Mouse (Mus musculus): ENCODE measurements around the gene Exoc3l4. TPM values are rescaled to one million over a fixed set of nuclear protein-coding genes. Genes with fewer than 3 reads are reported as not detected.

Exoc3l4 gene
- total RNA-seq, 2 experiments from 2014 or later: 2.6 to 3.4 TPM

DNA sequence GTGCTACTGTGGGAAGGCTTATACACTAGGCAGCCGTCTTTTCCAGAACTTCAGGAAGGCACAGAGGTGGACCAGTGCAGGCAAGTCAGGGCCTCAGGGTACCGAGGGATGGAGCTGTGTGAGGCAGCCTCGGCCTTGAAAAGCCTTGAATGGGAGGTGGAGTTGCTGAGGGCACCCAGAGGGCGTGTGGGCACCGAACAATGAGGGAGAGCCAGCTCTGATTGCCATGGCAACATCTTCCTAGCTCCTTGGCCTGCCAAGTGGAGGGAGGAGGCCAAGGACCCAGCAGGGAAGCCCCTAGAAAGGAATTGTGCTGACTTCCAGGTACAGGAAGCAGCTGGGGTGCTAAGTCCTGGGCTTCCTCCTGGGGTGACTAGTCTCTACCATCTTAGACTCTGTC lies 7.2 kb upstream of the Exoc3l4 start:
- no peak for DNase-seq (ENCODE audit: extremely low spot score in 1 of 2, low spot score in 1 of 2)

DNA sequence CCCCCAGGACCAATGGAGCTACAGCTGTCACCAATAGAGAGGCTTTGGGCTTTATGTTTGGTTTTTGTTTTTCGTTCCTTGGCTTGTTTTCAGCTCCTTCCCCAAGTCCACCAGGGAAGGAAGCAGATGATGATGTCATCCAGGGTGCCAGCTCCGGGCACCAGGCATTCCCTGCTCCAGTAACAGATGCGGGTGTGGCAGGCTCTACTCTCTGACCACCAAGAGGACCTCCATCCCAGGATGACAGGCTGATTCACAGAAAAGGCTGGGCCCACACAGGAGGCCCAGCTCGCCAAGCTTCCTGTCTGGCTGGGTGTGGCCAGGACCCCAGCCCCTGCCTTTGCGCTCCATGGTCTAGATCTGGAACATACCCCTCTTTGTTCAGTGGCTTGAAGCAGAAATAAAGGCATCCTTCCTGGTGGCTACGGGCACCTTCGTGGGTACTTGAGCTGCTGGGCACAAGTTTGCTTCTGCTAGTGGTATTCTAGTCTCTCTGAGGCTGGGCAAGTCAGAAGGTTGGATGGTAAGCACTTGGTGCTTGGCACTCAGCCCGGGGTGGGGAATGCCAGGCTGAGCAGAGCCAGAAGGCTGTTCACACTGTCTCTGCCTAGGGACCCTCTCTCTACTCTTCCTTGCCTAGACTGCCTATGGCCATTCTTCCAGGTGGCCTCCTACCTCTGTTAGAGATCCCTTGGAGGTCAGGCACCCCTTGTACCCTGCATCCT lies 5.0 kb upstream of the Exoc3l4 start:
- DNase-seq (ENCODE audit: extremely low spot score in 1 of 2, low spot score in 1 of 2): no peak

DNA sequence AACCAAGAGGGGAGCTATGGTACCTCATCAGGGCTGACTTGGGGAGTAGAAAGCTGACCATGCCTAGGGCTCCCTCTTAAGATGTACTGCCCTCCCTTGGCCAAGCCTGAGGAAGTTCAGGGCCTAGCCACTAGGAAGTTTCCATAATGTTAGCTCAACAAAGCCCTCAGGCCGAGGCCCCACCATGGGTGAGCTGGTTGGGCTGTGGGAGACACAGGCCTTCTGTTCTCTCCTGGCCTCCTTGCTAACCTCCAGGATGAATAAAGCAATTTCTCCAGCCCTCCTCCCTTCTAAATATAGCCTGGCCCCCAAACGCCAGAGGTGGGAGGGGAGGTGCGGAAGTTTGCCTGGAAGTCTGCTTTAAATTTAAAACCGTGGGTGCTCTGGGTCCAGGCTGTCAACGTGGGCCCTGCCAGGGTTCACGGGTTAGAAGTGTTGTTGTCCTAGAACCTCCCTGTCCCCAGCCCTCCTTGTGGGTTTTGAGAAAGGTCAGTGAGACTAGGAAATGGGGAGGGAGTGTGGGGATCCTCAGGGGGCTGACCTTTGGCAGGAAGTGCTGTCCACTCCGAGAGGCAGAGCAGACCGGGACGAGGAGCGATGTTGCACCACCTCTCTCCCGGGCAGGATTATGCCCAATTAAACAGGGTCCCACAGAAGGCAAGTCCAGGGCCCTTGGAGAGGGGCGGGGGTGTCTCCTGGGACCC lies 4.1 kb upstream of the Exoc3l4 start:
- no peak for DNase-seq (ENCODE audit: extremely low spot score in 1 of 2, low spot score in 1 of 2)

DNA sequence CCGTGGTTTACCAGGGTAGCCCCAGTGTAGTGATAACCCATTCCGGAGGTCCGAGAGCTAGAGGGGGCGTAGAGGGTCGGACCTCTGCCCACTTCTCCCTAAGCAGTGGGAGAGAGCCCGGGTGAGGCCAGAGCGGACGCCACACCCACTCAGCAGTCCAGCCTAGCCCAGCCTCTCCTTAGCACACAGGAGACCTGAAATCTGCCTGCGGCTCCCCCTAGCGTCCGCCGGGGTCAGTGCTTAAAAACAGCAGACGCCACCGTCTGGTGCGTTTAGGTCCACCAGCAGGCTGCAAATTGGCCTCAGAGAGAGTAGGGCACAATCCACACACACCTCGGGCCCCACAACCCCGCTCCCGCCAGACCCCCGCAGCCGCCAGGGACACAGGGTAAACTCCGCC lies 3.5 kb upstream of the Exoc3l4 start:
- DNase-seq (ENCODE audit: extremely low spot score in 1 of 2, low spot score in 1 of 2): peak; percentile 82 to 91

DNA sequence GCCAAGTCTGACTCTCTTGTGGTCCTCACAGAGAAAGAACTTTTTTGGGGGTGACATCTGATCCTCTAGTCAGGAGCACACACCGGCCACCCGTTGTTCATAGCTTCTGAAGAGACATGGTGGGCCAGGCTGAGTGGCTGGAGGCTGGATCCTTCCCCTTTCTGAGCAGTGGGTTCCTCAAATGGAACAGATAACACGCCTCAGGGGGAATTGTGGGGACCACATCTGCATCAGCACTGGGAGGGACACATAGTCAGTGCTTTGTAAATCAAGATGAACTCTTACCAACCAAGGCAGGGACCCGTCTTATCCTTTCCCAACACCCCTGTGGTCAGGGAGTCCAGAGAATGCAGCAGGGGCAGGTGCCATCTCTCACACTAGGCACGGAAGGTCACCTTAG lies 3.1 kb downstream of the Exoc3l4 start:
- no peak for DNase-seq (ENCODE audit: extremely low spot score in 1 of 2, low spot score in 1 of 2)

DNA sequence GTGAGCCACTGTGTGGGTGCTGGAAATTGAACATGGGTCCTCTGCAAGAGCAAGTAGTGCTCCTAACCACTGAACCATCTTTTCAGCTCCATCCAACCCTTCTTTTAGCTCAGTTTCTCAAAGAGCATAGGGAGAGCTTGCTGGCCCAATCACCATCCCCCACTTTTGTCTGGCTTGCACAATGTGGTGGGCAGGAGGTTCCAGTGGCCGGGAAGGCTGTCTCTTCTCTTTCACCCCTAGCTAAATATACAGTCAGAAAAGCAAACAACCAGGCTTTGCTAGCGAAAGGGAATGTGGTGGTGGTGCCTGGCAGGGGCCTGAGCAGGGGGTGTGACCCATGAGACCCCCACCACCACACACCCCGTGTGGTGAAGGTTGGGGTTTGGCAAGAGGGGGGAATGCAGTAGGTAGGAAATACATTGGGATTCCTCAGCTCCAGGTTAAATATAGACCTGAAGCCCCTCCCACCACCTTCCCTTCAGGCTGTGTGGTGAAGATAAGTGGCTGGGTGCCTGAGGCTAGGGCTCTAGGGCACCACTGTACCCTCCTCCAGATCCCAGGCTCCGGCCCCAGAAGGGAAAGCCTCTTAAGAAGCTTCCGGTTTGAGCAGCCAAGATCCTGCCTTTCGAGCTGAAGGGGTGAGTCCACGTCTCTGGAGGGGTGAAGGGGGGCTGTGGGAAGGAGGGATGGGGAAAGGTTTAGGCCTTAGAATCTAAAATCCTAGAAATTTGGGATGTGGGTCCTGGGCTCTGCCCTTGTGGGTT lies 4.3 kb downstream of the Exoc3l4 start:
- DNase-seq (ENCODE audit: extremely low spot score in 1 of 2, low spot score in 1 of 2): no peak

DNA sequence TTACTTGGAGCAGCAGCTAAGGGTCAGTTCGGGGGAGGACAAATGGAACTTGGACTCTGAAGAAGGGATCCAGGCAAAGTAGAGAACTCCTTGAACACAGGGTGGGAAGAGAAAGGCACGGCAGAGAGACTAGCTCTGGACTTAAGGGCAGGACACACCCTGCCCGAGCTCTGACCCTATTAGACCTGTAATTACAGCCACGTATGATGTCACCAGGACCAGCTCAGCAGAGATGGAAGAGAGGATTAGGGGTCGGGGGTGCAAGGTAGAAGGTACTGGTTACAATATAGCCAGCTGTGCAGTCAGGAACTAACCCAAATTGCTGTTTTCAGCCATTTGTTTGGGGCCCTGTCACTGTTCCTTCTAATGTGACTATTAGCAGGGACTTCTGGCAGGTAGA lies 6.0 kb downstream of the Exoc3l4 start:
- no peak for DNase-seq (ENCODE audit: extremely low spot score in 1 of 2, low spot score in 1 of 2)

DNA sequence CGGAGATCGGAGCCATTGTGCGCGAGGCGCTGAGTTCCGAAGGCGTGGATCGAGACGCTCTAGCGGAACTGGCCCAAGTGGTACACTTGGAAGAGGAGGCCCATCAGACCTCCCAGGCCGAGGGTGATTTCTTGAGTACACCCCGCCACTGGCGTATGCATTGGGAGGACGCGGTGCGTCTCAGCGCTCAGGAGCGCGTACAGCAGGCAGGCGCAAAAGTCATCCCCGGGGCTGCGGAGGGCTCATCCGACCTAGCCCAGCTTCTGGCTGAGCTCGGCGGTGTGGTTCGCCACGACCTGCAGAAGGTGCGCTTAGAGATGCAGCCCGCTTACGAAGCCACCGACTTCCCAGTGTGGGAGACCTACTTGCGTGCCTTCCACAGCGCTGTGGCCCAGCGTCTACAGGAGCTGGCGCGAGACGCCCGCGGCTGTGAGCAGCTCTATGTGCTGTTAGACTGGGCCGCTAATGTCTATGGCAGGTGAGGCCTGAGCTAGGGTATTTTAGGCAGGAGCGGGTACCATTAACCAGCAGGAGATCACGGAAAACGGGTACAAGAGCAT lies 6.8 kb downstream of the Exoc3l4 start:
- DNase-seq (ENCODE audit: extremely low spot score in 1 of 2, low spot score in 1 of 2): no peak

DNA sequence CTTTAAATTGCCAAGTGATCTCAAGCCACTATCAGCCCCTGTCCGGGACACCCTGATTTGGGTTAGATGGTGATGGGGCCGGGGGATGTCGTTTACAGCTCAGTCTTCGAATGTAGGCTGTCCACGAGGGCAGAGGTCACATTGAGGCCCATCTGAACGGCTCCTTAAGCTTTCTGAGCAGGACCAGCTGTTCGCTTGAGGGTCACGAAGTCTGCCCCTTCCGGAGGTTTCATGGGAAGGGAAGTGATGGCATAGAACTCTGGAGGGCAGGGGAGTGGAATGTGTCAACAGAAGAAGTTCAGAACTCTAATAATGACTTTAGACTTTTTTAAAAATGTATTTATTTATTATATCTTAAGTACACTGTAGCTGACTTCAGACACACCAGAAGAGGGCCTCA lies 7.7 kb downstream of the Exoc3l4 start:
- DNase-seq (ENCODE audit: extremely low spot score in 1 of 2, low spot score in 1 of 2): no peak

DNA sequence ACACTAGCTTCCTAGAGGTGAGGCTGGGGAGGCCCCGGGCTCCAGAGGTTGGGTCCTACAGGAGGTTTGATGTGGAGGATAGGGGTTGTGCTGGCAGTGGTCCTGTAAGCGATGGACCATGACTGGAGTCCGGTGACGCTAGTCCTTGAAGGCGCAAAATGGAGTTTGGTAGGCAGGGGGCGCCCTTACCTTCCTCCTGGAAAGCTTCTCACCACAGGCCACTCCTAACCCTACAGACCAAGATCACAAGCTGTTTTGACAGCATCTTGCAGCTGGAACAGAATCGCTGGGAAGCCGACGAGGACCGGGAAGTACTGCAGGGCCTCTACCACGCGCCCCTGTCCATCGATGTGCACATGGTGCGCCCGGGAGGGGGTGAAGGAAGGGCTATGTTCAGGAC lies 8.4 kb downstream of the Exoc3l4 start:
- DNase-seq (ENCODE audit: extremely low spot score in 1 of 2, low spot score in 1 of 2): peak; percentile 73 to 90

DNA sequence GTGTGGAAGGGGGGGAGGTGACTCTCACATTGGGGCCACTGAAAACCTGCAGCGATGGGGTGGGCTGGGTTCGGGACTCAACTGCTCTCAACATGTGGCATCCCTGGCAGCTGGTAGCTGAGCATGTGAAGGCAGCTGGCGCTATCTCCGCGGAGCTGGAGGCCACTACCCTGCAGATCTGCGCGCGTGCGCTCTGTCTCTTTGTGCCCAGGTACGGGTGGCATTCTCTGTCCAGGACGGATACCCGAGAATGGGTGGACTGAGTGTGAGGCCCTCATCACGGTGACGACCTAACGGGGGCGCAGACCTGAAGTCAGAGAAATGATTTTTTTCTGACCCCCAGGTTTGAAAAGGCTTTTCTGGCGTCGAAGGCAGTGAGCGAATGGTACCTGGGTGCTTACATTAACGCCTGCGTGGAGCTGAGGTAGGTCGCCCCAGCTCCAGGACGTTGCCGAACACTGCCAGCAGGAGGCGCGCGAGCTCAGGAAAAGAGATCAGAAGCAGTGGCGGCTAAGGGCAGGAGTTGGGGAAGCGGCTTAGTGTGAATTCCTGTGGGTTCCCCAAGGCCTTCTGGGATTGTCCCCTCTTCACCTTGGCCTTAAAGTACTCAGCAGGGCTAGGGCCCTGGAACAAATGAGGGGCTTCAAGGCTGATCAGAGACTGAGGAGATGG lies 9.1 kb downstream of the Exoc3l4 start:
- DNase-seq (ENCODE audit: extremely low spot score in 1 of 2, low spot score in 1 of 2): peak; percentile 96 to 100

DNA sequence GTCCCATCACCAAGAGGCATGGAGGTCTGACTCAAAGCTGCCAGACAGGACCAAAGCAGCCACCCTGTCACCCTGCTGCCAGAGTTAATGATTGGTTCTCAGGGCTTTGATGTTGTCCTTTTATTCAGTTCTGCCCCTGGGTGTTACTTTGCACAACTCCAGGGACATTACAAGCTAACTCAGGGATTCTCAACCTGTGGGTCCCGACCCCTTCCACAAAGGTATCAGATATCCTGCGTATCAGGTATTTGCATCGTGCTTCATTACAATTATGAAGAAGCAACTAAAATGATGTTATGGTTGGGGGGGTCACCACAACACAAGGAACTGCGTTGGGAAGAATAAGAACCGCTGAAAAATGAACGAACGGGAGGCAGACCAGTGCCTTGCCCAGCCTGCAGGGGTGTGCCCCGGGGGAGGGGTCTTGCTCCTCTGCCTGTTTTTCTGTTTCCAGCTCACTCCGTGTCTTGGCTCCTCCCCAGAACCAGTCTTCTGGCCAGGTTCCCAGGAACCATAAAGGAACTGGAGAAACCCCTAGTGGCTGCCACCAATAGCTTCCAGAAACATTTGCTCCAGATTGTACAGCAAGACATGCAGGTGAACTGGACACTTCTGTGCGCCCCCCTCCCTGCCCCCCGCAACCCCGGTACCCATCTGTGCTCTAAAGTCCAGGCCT lies 10.8 kb downstream of the Exoc3l4 start:
- DNase-seq (ENCODE audit: extremely low spot score in 1 of 2, low spot score in 1 of 2): no peak

DNA sequence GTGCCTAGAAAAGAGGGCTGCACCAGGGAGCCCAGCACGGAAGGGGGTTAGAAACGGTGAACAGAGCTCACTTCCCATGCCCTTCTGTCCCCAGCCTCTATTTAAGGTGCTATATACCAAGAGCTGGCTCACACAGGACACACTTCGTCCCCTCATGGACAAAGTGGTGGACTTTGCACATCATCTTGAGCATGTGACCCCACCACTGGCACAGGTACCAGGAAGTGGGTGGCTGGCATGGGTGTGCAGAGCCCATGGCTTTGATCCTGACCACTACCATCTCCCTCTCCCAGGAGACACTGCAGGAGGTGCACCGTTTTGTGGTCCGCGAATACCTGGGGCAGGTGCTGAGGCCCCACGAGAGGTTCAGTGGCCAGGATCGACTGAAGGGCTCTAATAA lies 11.5 kb downstream of the Exoc3l4 start:
- DNase-seq (ENCODE audit: extremely low spot score in 1 of 2, low spot score in 1 of 2): no peak

DNA sequence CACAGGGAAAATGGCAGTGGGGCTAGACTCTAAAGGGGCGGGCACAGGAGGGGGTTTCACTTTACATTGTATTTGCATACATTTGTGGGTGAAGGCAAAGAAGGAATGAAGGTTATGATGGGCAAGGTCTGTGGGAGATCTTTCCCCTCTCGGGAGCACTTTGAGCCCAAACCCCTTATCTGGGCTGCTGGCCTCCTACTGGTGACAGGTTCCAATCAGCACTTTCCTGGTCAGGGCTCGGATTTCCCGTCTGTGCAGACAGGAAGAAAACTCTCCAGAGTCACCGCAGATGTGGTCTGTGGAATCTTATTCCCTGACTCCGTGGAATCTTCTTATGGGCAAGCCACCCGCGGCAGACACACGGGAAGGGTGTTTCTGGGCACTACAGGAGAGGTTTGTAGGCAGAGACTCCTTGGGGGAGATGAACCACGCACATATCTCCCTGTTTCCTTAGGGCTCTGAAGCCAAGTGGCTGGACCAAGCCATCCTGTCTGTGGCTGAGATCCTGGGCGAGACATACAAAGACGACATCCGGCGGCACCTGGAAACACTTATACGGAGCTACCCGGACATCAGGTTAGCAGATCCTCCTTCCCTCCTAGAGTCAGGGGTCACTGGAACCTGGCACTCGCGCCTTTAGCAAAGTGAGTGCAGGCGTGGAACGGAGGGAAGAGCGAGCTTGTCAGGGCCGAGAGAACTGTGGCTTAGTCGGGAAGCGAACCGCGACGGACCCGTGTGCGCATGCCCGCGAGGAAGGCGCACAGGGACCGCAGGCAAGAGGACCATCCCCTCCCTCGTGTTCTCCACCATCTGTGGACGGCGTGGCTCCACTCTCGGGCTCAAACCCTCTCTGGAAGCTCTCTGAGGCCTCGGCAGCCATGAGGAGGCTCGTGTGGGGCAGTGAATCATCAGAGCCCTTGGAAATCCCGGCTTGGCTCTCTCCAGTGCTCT lies 12.4 kb downstream of the Exoc3l4 start:
- DNase-seq (ENCODE audit: extremely low spot score in 1 of 2, low spot score in 1 of 2): no peak

DNA sequence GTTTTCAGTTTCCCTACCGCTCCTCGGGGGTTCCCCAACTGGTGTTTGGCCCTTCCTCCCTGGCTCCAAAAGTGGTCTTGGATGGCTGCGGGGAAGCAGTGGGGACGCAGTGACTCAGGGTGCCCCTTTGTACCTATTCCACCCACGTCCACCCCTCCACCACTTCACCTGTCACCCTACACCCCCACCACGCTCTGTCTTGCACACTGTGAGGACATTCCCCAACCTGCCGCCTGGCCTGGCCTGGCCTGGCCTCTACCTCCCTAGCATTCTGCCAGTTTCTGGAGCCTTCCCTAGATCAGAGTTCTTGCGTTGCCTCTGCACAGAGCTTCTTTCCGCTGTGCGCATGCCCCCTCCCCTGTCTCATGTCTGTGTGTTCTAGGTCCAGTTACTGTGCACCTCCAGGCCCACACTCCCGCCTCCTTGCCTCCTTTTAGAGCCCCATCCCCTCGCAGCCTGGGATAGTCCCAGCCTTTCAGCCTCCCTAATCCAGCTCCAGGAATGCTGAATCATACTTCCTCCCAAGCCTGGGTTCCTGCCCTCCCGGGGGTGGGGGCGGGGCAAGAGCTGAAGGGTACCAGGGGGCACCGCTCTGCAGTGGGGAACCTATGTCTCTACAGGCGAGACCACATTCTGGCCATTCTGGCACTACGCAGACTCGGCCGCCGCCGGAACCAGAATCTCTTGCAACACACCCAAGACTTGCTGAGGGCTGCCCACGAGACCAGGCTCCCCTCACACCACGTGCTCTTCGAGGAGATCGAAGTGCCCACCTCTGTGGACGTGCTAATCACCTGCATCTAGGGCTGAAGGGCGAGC lies 13.4 kb downstream of the Exoc3l4 start:
- no peak for DNase-seq (ENCODE audit: extremely low spot score in 1 of 2, low spot score in 1 of 2)

DNA sequence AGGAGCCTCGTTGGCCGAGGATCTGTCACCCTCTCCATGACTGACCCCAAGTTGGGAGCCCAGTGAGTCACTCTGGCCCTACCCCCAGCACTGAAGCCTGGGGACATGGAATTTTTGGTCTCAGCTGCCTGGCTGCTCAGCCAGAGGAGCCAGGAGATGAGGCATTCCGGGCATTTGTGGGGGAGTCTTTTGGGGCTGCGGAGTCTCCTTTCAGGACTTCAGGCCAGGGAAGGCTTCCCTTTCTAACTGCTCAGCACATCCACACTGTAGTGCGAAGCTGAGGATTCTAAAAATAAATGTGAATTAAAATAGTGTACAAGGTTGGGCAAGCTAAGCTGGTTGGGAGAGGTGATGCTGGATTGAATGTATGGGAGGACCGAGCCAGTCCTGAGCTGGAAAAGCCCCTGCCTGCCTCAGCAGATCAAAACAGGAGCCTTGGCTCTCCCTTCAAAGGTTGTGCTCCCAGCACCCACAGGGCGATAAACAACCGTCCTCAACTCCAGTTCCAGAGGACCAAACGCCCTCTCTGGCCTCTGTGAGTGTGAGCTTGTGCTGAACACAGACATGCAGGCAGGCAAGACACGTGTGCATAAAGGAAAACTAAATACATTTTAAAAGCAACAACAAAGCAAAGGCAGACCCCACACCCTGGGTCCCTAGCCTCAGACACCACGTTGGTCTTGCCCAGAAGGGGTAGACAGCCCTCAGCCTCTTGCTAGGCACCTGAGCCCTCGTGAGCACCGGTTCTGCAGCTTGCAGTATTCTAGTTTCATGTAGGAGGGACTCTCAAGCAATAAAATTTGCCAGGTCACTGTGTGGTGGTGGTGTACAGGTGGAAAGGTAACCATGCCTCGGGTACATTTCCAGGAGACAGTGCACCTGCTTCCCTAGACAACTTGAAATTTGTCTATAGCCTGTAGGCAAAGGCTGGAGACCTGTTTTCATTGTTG lies 14.3 kb downstream of the Exoc3l4 start:
- no peak for DNase-seq (ENCODE audit: extremely low spot score in 1 of 2, low spot score in 1 of 2)

DNA sequence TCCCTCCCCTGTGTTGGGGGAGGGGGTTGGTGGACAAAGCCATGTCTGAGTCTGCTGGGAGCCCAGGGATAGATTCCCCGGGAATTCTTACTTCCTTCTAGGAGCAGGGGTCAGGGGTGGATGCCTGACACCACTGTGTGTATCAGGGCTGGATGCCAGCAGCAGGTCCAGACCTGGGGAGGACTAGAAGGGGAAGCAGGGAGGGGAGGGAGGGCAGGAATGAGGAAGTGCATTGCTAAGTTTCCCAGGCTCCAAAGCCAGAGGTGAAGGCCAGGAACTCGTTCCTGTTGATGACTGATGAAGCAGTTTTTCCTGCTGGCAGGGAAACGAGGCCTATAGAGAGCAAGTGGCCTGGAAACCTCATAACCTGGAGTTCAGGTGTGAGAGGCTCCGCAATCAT lies 15.3 kb downstream of the Exoc3l4 start:
- DNase-seq (ENCODE audit: extremely low spot score in 1 of 2, low spot score in 1 of 2): no peak
